Mouse (Mus musculus): ENCODE results near the gene Gabrg2.

DNA sequence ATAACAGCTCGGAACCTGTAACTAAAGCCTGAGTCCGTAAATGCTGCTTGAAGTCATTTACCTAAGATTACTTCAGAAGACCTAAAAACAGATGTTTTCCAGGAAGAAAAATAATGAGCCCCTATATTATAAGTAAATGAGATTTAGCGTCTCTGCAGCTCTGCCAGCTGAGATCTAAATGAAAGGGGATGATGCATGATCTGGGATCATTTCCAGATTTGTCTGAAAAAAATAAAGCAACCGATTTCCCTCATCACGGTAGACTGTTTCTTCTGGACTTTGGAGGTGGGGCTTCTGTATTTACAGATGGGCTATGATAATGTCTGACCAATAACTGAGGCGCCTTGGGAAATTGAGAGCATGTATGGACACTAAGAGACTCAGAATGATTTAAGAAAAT lies 20.5 kb downstream of the Gabrg2 start:
- TF ChIP-seq POLR2A (IDR thresholded peaks at IDR 0.05; ENCODE audit: extremely low read depth, insufficient read depth, low read length) = no peak
- TF ChIP-seq CTCF (IDR thresholded peaks at IDR 0.05; ENCODE audit: low read depth, low read length) = no peak
